Mouse (Mus musculus) lung, adult 2 months (tissue): ENCODE results near the gene Mamdc4.
A peak's percentile ranks its signal among the peaks of the same experiment; 100 is the strongest.

Experiments
- CTCF ChIP-seq: fragments of 200-500 bp; IDR thresholded peaks from 2 replicates; pipeline ENCODE4 v1.5.1; 2011; ENCODE audit warnings: mild to moderate bottlenecking, low read length, control low read depth; ENCODE audit not compliant: insufficient read depth
- POLR2A ChIP-seq: fragments of 200-500 bp; IDR thresholded peaks from 2 replicates; pipeline ENCODE4 v1.6.1; 2011; ENCODE audit warnings: low read depth, mild to moderate bottlenecking, control low read depth, low read length, borderline replicate concordance; ENCODE audit errors: extremely low read depth

DNA sequence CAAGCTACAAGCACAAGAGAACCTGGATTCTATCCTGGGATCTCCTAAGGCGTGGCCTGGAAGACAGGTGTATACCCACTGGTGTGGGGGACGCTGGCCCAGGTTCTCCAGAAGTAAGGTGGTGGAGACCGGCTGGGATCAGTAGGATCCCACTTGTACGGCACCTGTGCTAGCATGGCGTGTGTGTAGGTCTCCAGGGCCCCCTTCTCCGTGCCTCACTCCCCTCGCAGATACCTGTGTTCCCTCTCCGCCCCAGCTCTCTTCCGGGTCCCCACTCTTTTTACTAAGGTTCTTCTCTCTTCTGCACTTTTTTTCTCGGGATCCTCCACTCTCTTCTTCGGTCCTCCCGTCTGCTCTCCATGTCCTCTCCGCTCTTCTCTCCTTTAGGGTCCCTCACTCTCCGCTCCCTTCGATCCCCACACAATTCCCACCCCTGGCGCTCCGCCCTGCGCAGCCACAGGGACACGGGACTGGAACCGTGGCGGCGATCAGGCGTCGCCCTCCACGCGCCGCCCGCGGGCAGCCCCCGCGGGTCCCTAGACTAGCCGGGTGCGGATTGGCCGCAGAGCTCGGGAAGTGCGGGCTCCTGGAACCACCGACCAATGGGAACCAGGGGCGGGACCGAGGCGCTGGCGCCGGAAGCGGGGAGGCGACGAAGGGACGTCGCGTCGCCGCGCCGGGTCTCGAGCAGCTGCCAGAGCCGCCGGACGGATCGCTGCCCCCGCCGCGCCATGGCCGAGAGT lies 17.3 kb downstream of the Mamdc4 start, which contains the start of gene Edf1:
- no peak for TF ChIP-seq CTCF
- peak; percentile 80 for TF ChIP-seq POLR2A
